Mouse (Mus musculus) forebrain, postnatal 0 days (tissue): ENCODE data around the gene Acot4. TPM values are rescaled to one million over a fixed set of nuclear protein-coding genes. Genes with fewer than 3 reads are reported as not detected.
"Not testable (repeated sequence)": the region's sequence is repeated elsewhere in the genome, so short reads cannot be mapped to it uniquely, and the experiment has no call there.

Source experiments
- ATAC-seq: fragments of 200-750 bp; cut with Nextera tagmentation; 2 replicates; pipeline ENCODE4 v1.8.0; 2017; ENCODE audit warnings: mild to moderate bottlenecking, moderate library complexity
- DNase-seq: peaks from one replicate; pipeline ENCODE4 v3.0.0-alpha.2; 2015
- H3K27ac ChIP-seq: fragments of 300-500 bp; sonication (generic); 2 replicates; pipeline ENCODE4 v1.5.1; 2014; ENCODE audit warnings: low read depth, mild to moderate bottlenecking, antibody characterized with exemption, low read length, moderate library complexity, mixed read lengths
- H3K27me3 ChIP-seq: fragments of 300-500 bp; sonication (generic); 2 replicates; pipeline ENCODE4 v1.6.1; 2014; ENCODE audit warnings: mild to moderate bottlenecking, low read length, mixed read lengths; ENCODE audit not compliant: insufficient read depth
- H3K36me3 ChIP-seq: fragments of 300-500 bp; sonication (generic); 2 replicates; pipeline ENCODE4 v1.6.1; 2014; ENCODE audit warnings: mild to moderate bottlenecking, moderate library complexity; ENCODE audit not compliant: insufficient read depth
- H3K4me1 ChIP-seq: fragments of 300-500 bp; sonication (generic); 2 replicates; pipeline ENCODE4 v1.6.1; 2014; ENCODE audit warnings: antibody characterized with exemption; ENCODE audit not compliant: insufficient read depth
- H3K4me2 ChIP-seq: fragments of 300-500 bp; sonication (generic); 2 replicates; pipeline ENCODE4 v1.6.1; 2014; ENCODE audit warnings: low read depth, mild to moderate bottlenecking, moderate library complexity
- H3K4me3 ChIP-seq: fragments of 300-500 bp; sonication (generic); 2 replicates; pipeline ENCODE4 v1.5.1; 2014; ENCODE audit warnings: low read depth, low read length, mixed read lengths
- H3K9ac ChIP-seq: fragments of 300-500 bp; sonication (generic); 2 replicates; pipeline ENCODE4 v1.6.1; 2014; ENCODE audit warnings: mild to moderate bottlenecking
- H3K9me3 ChIP-seq: fragments of 300-500 bp; sonication (generic); 2 replicates; pipeline ENCODE4 v1.6.1; 2016; ENCODE audit warnings: low read length
- CTCF ChIP-seq: sonication (generic); IDR thresholded peaks from 2 replicates; pipeline ENCODE4 v1.5.1; 2016; ENCODE audit warnings: antibody characterized with exemption, control low read depth, low read depth
- WGBS: fragments of 180-500 bp; shearing (Covaris S2); extraction: QIAGEN DNeasy Blood & Tissue Kit; methylation state at CpG from one replicate; pipeline ENCODE4 v1.1.7; 2014; 5-methylcytosine and 5-hydroxymethylcytosine counted together
- polyA plus RNA-seq: library from polyadenylated mRNA; unstranded; fragments of >200 nt; fragmentation: Nextera tagmentation; extraction: Ambion mirVana; gene quantifications from 2 replicates; pipeline ENCODE4 v1.2.1, GENCODE M21; 2015
- total RNA-seq: library from RNA; depleted of rRNA; stranded (reverse); fragments of >200 nt; gene quantifications from 2 replicates; pipeline ENCODE4 v1.2.3, GENCODE M21; 2014

The Acot4 gene
- total and polyA plus RNA-seq, 2 experiments from 2014 or later: 0.86 to 1.1 TPM

GRCm38 (mm10) chr12:84046906-84047305, 8.7 kb downstream of the Acot4 start:
- H3K4me3 ChIP-seq: no peak overlapping the region
- H3K9ac ChIP-seq: no peak overlapping the region
- 0 out of 2 replicates have a peak, but pooled peaks cover 4% of the 10 kb centered on the region for H3K9me3 ChIP-seq
- TF ChIP-seq CTCF: no peak
- no peak overlapping the region for H3K4me2 ChIP-seq
- no peak for ATAC-seq
- H3K27me3 ChIP-seq: no peaks in the 10 kb centered on the region
- 88% methylated on average over 1 of the region's 1 CpGs for WGBS
- H3K4me1 ChIP-seq: no peaks in the 10 kb centered on the region
- DNase-seq: no peak
- no peak overlapping the region for H3K27ac ChIP-seq
- H3K36me3 ChIP-seq: no peaks in the 10 kb centered on the region

- 91% methylated on average over 5 of the region's 5 CpGs for WGBS
- not testable (repeated sequence) for H3K9me3 ChIP-seq, DNase-seq
Measured at GRCm38 (mm10) chr12:84050744-84051143, 12.6 kb downstream of the Acot4 start.

GRCm38 (mm10) chr12:84051937-84052474, 13.8 kb downstream of the Acot4 start, which contains the start of gene Acot3:
Acot3 (plus strand) TSS chr12:84052144.
- DNase-seq (no peak), ATAC-seq (no peak)
- Histone ChIP-seq H3K4me1 (no peaks in the 10 kb centered on the region), H3K27me3 (no peaks in the 10 kb centered on the region; the same call in 1 of the 2 replicates), H3K9me3 (0 out of 2 replicates have a peak, but pooled peaks cover 4% of the 10 kb centered on the region), H3K27ac (no peak within 1 kb of the TSS), H3K36me3 (no peaks in the 10 kb centered on the region), H3K9ac (peak within 1 kb of the TSS; percentile 47; the same call in 1 of the 2 replicates), H3K4me2 (peak within 1 kb of the TSS; percentile 81), H3K4me3 (peak within 1 kb of the TSS; percentile 41; the same call in 1 of the 2 replicates)
- no peak for TF ChIP-seq CTCF
- WGBS: 89% methylated on average over 5 of the region's 5 CpGs

More at GRCm38 (mm10) chr12:84050744-84051143, 12.6 kb downstream of the Acot4 start:
- ATAC-seq, H3K4me1 ChIP-seq, H3K4me3 ChIP-seq, H3K36me3 ChIP-seq, H3K27me3 ChIP-seq, H3K9ac ChIP-seq, H3K4me2 ChIP-seq, H3K27ac ChIP-seq: not testable (repeated sequence)

- Histone ChIP-seq H3K4me1 (no peaks in the 10 kb centered on the region), H3K27me3 (no peaks in the 10 kb centered on the region; the same call in 1 of the 2 replicates), H3K36me3 (no peaks in the 10 kb centered on the region), H3K9ac (no peak overlapping the region), H3K4me3 (no peak overlapping the region), H3K4me2 (no peak overlapping the region), H3K27ac (no peak overlapping the region), H3K9me3 (0 out of 2 replicates have a peak, but pooled peaks cover 4% of the 10 kb centered on the region)
- ATAC-seq (no peak), DNase-seq (no peak)
- TF ChIP-seq CTCF: no peak
- WGBS: 80% methylated on average over 7 of the region's 7 CpGs
Measured at GRCm38 (mm10) chr12:84052609-84053008, 14.4 kb downstream of the Acot4 start.

- Histone ChIP-seq H3K27ac (no peak overlapping the region), H3K27me3 (no peaks in the 10 kb centered on the region; the same call in 1 of the 2 replicates), H3K36me3 (no peaks in the 10 kb centered on the region), H3K4me1 (no peaks in the 10 kb centered on the region), H3K4me3 (peak overlapping the region; percentile 41), H3K9me3 (0 out of 2 replicates have a peak, but pooled peaks cover 3% of the 10 kb centered on the region), H3K9ac (peak overlapping the region; percentile 47), H3K4me2 (peak overlapping the region; percentile 81)
- ATAC-seq: peak; percentile 25; the same call in 1 of the 2 replicates
- peak; percentile 57 for DNase-seq
- TF ChIP-seq CTCF: no peak
- 6% methylated on average over 16 of the region's 16 CpGs for WGBS
Measured at GRCm38 (mm10) chr12:84053173-84053572, 15.0 kb downstream of the Acot4 start.

- Histone ChIP-seq H3K4me2 (peak overlapping the region; percentile 81), H3K9ac (peak overlapping the region; percentile 47), H3K4me3 (peak overlapping the region; percentile 41), H3K36me3 (no peaks in the 10 kb centered on the region), H3K4me1 (no peaks in the 10 kb centered on the region), H3K9me3 (no peaks in the 10 kb centered on the region), H3K27ac (no peak overlapping the region), H3K27me3 (no peaks in the 10 kb centered on the region; the same call in 1 of the 2 replicates)
- peak; percentile 30 for TF ChIP-seq CTCF
- ATAC-seq (peak; percentile 58; the same call in 1 of the 2 replicates), DNase-seq (peak; percentile 54)
- 8% methylated on average over 36 of the region's 46 CpGs for WGBS
Measured at GRCm38 (mm10) chr12:84053679-84054391, 15.7 kb downstream of the Acot4 start.

GRCm38 (mm10) chr12:84060946-84061345, 22.8 kb downstream of the Acot4 start:
- 38% methylated on average over 2 of the region's 2 CpGs for WGBS
- H3K9me3 ChIP-seq: no peaks in the 10 kb centered on the region
- H3K27me3 ChIP-seq: no peaks in the 10 kb centered on the region
- DNase-seq (no peak), ATAC-seq (no peak)
- H3K36me3 ChIP-seq: no peaks in the 10 kb centered on the region
- peak; percentile 33; the same call in 1 of the 2 replicates for TF ChIP-seq CTCF
- no peak overlapping the region for H3K9ac ChIP-seq
- no peak overlapping the region for H3K4me3 ChIP-seq
- H3K4me2 ChIP-seq: no peak overlapping the region
- H3K27ac ChIP-seq: no peak overlapping the region
- no peaks in the 10 kb centered on the region for H3K4me1 ChIP-seq
